Mouse (Mus musculus) right cerebral cortex, postnatal 36 days (tissue): ENCODE results near the gene Cyp1a2.

Experiments used
- DNase-seq, 2 experiments: peaks; one replicate each; pipeline ENCODE4 v3.0.0; 2022; ENCODE audit warnings: low spot score in 2 of 2, mixed read lengths in 1 of 2

Cyp1a2 gene

GRCm38 (mm10) chr9:57671500-57671899 lies 12.0 kb downstream of the Cyp1a2 start:
- no peak for DNase-seq

GRCm38 (mm10) chr9:57671037-57671436 lies 12.5 kb downstream of the Cyp1a2 start:
- no peak for DNase-seq

GRCm38 (mm10) chr9:57669566-57669965 lies 13.9 kb downstream of the Cyp1a2 start:
- DNase-seq, result no peak

- DNase-seq, result no peak
Measured at GRCm38 (mm10) chr9:57668277-57668676, 15.2 kb downstream of the Cyp1a2 start.

GRCm38 (mm10) chr9:57667817-57668216 lies 15.7 kb downstream of the Cyp1a2 start:
- no peak for DNase-seq

GRCm38 (mm10) chr9:57667136-57667535 lies 16.4 kb downstream of the Cyp1a2 start:
- no peak for DNase-seq

GRCm38 (mm10) chr9:57666536-57666935 lies 17.0 kb downstream of the Cyp1a2 start:
- no peak for DNase-seq

- DNase-seq, result no peak
Measured at GRCm38 (mm10) chr9:57664616-57665015, 18.9 kb downstream of the Cyp1a2 start.

- DNase-seq, result no peak
Measured at GRCm38 (mm10) chr9:57661552-57661951, 22.0 kb downstream of the Cyp1a2 start.

GRCm38 (mm10) chr9:57660501-57660900 lies 23.0 kb downstream of the Cyp1a2 start:
- DNase-seq, result no peak

GRCm38 (mm10) chr9:57659774-57660173 lies 23.7 kb downstream of the Cyp1a2 start:
- DNase-seq, result peak; percentile 43 to 46

- no peak for DNase-seq
Measured at GRCm38 (mm10) chr9:57658970-57659369, 24.5 kb downstream of the Cyp1a2 start.

GRCm38 (mm10) chr9:57657843-57658242 lies 25.7 kb downstream of the Cyp1a2 start:
- no peak for DNase-seq

GRCm38 (mm10) chr9:57656631-57657350 lies 26.7 kb downstream of the Cyp1a2 start:
- no peak for DNase-seq

- DNase-seq, result peak; percentile 81
Measured at GRCm38 (mm10) chr9:57655749-57656148, 27.8 kb downstream of the Cyp1a2 start.

GRCm38 (mm10) chr9:57654966-57655365 lies 28.5 kb downstream of the Cyp1a2 start:
- DNase-seq, result no peak

- DNase-seq, result no peak
Measured at GRCm38 (mm10) chr9:57653283-57653682, 30.2 kb downstream of the Cyp1a2 start, which contains the start of gene Csk. Csk (minus strand) TSS chr9:57653631.

GRCm38 (mm10) chr9:57652855-57653254 lies 30.6 kb downstream of the Cyp1a2 start:
- DNase-seq, result no peak

- DNase-seq, result no peak
Measured at GRCm38 (mm10) chr9:57652351-57652750, 31.2 kb downstream of the Cyp1a2 start.

GRCm38 (mm10) chr9:57650786-57651311 lies 32.7 kb downstream of the Cyp1a2 start:
- no peak for DNase-seq

- DNase-seq, result no peak
Measured at GRCm38 (mm10) chr9:57650130-57650785, 33.2 kb downstream of the Cyp1a2 start.

GRCm38 (mm10) chr9:57647286-57648108 lies 36.0 kb downstream of the Cyp1a2 start:
- DNase-seq, result no peak
